Mouse (Mus musculus) gastrocnemius, postnatal 36 days (tissue): ENCODE measurements around the gene Blzf1. TPM values are rescaled to one million over a fixed set of nuclear protein-coding genes. Genes with fewer than 3 reads are reported as not detected.

Experiments
- DNase-seq, 2 experiments: peaks; one replicate each; pipeline ENCODE4 v3.0.0; 2022
- intact Hi-C: fragments of 180-260 bp; cut with DNase I; formaldehyde crosslinking; loops from one replicate; pipeline ENCODE4 v1.15.1; 2025
- long read RNA-seq, 2 experiments: library from polyadenylated mRNA; stranded (forward); transcript quantifications; one replicate each; pipeline ENCODE4 v2.0.0; 2021
- total RNA-seq, 2 experiments: library from RNA; stranded (reverse); gene quantifications; 2 replicates each; pipeline ENCODE4 v1.2.3; 2021

Blzf1 gene
- total RNA-seq = 10 to 100 TPM; 20.1 to 24.5 TPM
- long read RNA-seq, experiment 1, transcript Blzf1-203 (7 exons, 2,430 nt) = major isoform, 9 of 14 reads
- long read RNA-seq, experiment 1, partial matches to known transcripts = 1 of 14 reads
- long read RNA-seq, experiment 1, other reads (novel, unspliced or antisense) = 4 of 14 reads
- long read RNA-seq, experiment 2, transcript Blzf1-203 (7 exons, 2,430 nt) = major isoform, 11 of 17 reads
- long read RNA-seq, experiment 2, partial matches to known transcripts = 2 of 17 reads
- long read RNA-seq, experiment 2, other reads (novel, unspliced or antisense) = 4 of 17 reads

DNA sequence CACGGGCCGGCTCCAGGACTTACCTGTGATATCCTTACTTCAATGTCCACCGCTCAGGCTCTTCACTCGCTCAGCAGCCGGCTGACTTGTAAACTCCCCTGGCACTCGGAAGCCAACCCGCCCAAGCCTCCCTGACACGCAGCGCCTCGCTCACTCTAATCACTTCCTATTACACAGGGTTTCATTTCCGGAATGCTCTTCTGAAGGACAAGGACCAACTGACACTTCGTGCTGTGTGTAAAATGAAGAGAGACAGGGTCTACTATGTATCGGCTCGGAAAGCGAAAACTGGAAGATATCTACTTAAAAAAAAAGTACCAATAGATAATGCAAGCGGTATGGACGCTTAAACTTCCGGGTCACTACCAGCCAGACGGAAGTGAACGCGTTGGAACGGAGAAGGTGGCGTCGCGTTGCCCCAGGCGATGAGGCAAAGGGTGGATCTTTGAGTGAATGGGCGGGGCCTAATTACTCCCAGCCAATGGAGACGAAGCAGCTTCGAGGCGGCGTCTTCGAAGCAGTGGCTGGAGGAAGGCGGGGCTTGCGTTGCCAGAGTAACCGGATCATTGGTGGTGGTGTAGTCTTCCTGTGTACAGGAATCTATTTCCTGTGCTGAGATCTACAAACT is at the start of gene Blzf1:
Gene Blzf1, minus strand, starts transcription at position 366 of the 628 bp plus-strand sequence.
- intact Hi-C loops = loop anchor here (5.0 kb wide), 1 partner anchor 55 kb away; no protein-coding TSS in a partner anchor
- peak; percentile 91 to 95 for DNase-seq

DNA sequence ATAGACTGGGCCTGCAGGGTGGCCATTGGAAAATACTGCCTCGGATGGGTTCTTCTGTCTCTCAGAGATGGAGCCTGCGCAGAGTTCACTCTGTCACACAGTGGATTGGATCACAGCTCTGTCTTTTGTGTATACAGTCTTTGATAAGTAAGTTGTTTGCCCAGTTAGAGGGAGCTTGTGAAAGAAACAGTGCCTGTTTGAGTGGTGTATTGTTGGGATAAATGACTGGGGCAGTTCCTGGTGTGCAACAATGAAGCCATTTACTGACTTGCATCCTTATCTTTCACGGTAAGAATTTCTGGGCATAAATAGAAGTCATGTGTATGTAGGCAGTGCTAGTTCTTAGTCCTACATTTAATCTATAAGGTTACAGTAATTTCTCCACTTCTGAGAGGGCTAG is 46.2 kb upstream of the Blzf1 start:
- no peak for DNase-seq
- intact Hi-C loops = loop anchor here (2.0 kb wide), 1 partner anchor 77 kb away; no protein-coding TSS in a partner anchor

DNA sequence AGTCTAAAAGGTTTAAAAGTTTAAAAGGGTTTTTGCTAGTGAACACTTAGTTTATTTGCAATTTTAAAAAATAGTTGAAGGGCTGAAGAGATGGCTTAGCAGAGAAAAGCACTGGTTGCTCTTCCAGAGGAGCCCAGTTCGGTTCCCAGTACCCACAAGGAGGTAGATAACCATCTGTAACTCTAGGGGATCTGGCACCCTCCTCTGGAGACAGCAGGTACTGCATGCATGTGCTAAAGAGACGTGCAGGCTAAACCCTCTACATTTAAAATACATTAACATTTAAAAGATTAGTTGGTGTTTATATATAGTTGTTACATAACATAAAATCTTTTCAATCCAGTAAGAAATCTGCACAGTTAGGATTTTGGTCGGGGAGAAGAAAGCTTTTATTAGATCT is 34.9 kb upstream of the Blzf1 start:
- no peak for DNase-seq
- intact Hi-C loops = no loop called here

DNA sequence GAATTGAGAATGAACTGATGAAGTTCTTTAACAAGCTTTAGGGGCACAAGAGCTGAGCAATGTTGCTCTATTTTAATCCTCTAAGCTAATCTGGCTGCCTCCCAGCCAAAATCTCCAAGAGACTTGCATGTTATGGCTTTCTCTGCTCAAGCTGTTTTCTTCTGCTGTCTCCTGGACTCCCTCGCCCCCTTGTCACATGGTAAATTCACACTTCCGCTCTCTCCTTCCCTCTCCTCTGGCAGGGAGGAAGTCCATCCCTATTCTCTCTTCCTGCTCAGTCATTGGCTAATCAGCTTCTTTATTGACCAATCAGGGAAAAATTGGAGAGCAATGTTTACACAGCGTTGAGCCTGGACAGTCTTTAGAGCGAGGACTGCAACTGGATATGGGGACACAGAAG is 28.6 kb upstream of the Blzf1 start:
- DNase-seq = no peak

DNA sequence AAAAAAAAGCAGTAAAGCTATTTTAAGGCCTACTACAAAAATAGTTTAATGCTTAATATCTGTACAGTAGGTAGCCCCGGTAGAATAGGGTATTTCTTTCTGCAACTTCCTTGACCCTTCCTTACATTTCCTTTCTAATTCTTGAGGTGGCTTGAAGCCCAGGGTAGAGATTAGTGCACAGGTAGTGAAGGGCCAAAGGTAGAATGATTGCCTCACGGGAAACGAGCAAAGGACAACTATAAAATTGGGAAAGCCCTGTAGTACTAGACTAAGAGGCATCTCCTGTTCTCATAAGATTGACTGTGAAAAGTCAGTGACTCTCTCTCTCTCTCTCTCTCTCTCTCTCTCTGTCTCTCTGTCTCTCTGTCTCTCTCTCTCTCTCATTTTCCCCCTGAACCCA is 28.1 kb upstream of the Blzf1 start:
- DNase-seq = no peak

More for the DNA sequence above, 28.6 kb upstream of the Blzf1 start:
- intact Hi-C loops = no loop called here

DNA sequence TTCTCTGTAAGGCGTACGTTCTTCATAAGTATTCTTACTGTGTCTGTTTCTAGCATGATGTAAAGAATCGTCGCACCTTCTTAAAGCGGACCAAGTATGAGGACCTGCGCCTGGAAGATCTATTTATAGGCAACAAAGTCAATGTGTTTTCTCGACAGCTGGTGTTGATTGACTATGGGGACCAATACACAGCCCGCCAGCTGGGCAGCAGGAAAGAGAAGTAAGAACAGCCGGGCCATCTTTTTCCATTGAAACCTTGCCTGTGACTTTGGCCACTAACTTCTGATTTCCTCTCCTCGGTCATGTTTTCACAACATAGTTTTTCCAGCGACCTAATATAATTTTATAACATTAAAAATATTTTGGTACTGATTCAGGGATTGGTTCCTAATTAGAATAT is 25.3 kb upstream of the Blzf1 start:
- DNase-seq = no peak
- intact Hi-C loops = no loop called here

More for the DNA sequence above, 28.1 kb upstream of the Blzf1 start:
- intact Hi-C loops = no loop called here

DNA sequence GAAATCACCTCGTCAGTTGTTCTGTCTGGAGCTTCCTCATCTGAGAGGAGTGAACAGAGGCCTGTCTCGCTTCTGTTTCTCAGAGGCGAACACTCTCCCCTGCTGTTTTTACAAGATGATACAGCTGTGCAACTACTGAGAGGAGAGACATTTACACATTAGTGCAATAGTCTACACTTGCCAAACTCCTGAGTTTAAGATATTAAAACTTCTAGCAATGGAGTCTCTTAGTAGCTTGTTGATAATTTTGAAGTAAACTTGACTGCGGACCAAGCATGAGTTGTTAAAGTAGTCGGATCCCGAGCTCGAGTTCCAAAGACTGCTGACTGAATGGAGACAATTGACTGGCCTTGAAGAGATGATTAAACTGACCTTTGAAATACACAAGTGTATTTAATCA is 20.5 kb upstream of the Blzf1 start:
- no peak for DNase-seq
- intact Hi-C loops = no loop called here

DNA sequence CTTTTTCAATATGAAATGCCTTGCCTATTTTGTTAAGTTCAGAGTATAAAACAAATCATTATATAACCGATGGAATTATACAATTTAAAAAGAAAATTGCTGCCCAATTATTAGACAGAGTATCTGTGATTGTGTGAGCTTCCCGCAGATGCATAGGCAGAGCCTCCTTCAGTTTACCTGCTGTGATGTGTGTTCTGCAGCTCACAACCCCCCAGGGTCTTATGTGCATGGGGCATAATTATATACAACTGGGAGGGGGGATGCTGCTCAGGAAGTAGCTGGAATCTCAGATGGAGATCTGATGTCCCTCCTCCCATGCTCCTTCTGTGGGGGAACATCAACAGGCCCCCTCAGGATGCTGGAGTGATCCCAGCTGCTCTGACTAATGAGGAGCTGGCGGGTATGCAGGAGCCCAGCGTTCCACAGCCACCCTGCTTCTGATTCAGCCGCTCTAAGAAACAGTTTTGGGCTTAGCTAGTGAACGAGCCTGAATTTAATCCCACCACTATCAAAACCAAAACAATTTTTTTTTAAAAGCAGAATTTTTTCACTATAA is 19.4 kb upstream of the Blzf1 start:
- DNase-seq = no peak
- intact Hi-C loops = no loop called here

DNA sequence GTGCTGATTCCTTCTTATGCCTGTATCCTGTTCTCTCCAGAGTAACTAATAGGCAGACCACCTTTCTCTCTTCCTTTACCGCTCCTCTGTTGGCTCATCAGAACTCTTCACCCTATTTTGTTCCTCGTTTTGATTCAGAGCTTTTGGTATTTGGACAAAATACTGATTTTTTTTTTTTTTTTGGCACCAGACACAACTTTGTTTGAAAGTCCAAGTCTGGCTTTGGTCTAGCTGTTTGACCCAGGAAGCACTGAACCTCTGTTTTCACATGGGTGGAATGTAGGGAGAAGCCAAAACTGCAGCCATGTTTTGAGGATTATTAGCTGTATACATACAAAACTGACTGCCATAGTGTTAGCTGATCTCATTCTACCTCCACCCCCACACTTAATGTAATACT is 17.6 kb upstream of the Blzf1 start:
- intact Hi-C loops = no loop called here
- DNase-seq = no peak

DNA sequence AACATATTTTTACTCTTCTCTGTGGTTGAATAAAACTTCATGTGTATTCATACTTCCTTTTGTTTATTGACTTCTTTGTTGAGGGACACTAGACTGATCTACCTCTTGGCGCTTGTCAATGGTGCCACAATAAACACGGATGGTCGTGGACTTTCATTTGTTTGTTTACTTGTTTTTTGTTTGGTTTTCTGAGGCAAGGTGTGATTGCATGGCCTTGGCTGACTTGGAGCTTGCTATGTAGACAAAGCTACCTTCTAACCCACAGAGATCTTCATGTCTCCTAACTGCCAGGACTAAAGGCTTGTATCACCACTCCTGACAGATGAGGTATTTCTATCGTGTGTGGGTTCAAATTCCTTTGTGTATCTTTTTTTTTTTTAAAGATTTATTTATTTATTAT is 16.9 kb upstream of the Blzf1 start:
- DNase-seq = no peak
- intact Hi-C loops = no loop called here

DNA sequence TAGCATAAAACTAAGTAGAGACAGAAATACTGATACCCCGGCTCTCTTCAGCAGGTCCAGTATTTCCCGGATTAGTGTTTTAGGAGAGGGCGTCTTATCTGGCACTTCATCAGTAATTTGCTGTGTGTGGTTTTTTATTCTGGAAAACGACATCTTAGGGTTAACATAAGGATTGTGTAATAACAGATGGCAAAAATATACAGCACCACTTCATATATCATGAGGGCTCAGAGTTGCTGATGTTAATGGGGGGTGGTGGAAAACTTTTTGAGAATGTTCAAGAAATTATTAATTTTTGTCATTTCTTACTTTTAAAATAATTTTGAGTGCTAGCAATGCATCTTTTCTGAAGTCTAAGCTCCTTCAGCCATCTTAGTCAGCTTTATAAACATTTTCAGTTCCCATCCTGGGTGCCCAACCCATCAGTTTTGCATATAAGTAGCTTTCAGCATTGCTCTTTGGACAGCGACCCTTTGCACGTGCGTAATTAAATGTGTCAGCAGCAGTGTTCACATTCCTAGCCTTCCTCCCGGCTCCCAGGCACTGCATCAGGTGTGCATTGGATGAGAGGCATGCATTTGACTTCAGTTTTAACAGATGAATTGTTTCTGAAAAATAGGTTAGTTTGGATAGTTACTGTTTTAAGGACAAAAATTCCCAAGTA is 15.8 kb upstream of the Blzf1 start:
- intact Hi-C loops = no loop called here
- DNase-seq = no peak

DNA sequence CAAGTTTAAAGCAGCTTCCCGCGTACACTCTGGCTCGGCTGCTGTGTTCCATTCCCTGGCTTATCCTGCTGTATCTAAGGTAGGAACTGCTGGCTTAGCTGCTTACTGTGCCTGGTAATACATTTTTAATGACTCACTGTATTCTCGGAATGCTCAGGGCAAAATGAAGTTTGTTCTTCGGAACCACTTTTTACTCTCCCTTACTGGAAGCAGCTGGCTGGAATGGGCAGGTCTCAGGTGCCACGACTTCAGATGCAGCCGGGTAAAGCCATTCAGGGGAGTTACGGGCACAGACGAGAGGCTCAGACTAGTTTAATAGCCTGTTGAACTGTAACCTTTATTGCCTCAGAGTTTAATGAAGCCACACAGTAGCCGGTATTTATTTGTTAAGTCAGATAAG is 14.1 kb upstream of the Blzf1 start:
- DNase-seq = no peak
- intact Hi-C loops = no loop called here

DNA sequence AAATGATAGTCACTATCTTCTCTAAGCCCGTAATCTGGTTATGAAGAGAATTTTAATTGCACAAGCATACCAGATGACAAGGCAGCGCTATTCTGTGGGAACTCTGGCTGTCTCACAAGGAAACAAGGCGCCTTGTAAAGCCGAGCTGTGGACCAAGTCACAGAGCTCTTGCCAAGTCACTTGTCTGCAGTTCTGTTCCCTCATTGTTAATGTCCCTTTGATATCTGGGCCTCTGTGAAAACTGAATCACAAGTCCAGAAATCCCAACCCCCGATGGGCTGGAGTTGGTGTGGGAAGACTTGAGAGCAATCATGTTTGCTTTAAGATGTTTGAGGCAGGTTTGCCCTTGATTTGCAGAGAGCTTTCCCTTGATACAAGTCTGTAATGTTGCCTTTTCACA is 13.4 kb upstream of the Blzf1 start:
- DNase-seq = no peak
- intact Hi-C loops = no loop called here

DNA sequence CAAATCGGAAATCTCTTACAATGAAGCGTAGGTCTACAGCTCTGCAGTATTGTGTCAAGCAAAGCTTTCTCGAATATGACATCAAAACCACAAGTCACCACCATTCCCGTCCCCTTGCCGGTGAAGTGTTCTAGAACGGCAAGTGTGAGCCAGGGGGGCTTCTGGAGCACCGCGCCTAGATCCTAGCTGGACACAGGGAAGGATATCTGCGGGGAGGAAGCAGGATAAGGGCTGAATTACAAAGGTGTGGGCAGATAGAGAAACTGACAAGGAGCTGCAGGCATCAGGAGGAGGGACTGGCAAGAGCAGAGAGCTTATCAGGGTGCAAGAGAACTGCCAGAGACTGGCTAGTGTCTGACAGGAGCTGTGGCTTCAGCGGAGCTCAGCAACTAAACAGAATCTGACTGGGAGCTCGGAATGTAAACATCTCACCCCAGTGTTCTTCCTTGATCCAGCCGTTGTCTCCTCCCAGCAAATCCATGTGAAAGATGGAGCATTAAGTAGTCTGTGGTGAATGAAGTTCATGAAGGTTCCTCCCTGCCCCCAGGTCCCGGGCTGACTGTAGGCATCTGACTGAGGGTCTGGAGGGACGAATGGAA is 12.4 kb upstream of the Blzf1 start:
- intact Hi-C loops = loop anchor here (5.0 to 10.0 kb wide), 2 partner anchors 718 to 995 kb away; no protein-coding TSS in a partner anchor
- no peak for DNase-seq

DNA sequence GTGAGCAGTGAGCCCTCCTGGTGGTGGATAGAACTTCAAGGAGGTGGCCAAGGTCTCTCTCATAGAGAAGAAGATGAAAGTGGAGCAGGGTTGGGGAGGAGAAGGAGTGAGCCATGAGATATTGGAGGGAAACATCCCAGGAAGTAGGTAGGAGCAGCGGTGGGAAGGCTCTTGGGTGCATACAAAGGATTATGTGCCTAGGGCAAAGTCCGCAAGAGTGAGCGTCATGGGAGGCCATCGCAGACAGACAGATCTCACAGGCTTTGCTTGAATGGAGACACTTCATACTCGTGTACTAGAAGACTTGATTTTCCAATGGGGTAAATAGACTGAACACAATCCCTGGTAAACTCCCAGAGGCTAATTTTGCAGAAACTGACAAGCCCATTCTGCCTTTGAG is 11.2 kb upstream of the Blzf1 start:
- intact Hi-C loops = loop anchor here (5.0 to 10.0 kb wide), 2 partner anchors 719 to 996 kb away; no protein-coding TSS in a partner anchor
- DNase-seq = no peak

DNA sequence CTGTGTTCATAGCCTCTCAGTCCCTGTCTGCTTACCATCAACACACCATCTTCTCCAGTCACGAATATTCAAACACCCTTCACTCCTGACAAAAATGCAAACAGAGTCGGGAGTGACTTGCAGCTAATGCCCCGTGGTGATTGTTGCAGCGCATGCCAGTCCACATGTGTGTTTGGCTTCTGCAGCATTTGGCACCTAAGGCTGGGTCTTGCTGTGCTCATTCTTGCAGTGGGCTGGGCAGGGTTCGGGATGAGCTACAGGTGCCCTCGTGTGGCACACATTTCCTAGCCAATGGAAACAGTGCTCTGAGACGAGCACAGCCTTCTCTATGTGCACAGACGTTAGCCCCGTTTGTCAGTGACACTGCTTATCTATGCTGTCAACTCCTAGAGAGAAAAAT is 10.0 kb upstream of the Blzf1 start:
- intact Hi-C loops = loop anchor here (2.0 to 10.0 kb wide), 4 partner anchors 588 to 998 kb away; no protein-coding TSS in a partner anchor
- no peak for DNase-seq

DNA sequence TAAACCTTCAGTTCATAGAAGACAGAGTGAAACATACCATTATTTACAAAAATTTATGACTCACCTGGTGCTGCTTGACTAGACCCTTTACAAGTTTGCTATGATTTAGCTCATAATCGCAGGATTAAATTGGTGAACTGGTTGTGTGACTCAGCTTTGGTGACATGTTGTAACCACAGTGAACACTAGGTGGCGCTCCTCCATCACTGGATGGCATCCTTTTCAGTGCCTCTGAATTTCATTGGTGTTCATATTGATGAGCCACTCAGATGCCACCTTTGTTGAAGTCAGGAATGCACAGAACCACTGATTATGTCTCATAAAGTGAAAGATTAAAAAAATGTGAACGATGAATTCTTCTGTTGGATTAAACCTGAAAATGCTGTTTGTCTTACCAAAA is 9.4 kb upstream of the Blzf1 start:
- intact Hi-C loops = loop anchor here (2.0 to 10.0 kb wide), 4 partner anchors 588 to 998 kb away; no protein-coding TSS in a partner anchor
- DNase-seq = peak; percentile 30 to 55

DNA sequence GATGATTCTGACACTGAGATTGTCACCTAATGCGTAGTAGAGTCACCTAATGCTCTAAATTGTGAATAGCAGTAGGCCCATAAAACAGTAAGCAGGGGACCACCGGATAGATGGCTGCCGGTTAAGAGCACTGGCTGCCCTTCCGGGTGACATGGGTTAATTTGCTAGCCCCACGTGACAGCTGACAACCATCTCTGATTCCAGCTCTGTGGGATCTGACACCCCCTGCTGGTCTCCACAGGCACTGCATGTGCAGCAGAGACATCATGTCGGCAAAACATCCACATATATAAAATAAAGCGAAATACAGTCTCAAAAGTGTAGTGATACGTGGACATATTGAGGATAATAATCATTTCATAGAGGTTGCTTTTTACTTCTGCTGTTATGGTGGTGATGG is 8.0 kb upstream of the Blzf1 start:
- peak; percentile 12 to 22 for DNase-seq
- intact Hi-C loops = loop anchor here (5.0 to 10.0 kb wide), 2 partner anchors 722 to 1000 kb away; no protein-coding TSS in a partner anchor

DNA sequence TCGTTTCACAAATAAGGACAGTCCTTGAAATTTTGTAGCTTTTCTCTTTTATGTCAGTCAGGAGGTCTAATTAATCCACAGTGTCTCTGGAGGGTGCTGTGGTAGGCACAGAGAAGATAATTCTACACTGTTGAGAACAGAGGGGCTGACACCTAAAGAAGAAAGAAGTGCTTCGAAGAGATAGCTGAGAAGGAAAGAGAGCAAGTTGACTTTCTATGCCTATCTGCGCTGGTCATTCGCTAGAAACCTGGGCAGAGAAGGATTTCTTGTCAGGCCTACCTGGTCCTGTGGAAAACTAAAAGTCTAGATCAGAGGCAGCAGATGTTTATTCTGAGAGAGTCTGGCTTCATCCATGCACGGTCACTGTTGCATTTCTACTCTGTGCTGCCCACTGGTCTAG is 6.8 kb upstream of the Blzf1 start:
- DNase-seq = no peak
- intact Hi-C loops = loop anchor here (10.0 kb wide), 1 partner anchor 1001 kb away; no protein-coding TSS in a partner anchor

DNA sequence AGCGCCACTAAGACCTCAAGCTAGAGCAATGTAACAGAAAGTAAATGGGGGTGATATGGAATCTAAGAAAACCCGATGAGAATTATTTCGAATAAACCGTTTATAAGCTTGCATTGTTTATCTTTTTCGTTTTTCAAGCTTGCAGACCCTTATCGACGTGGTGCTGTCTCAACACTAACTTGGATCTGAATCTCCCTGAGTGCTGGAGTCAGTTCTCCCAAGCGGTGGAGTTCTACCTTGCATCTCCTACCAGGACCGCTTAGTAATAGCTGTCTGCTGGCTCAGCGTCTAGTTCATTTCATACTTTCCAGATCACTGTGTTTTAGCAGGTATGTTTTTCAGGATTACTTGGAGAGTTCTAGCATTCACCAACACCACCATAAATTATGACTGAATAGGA is 633 bp upstream of the Blzf1 start:
- DNase-seq = no peak
- intact Hi-C loops = loop anchor here (5.0 kb wide), 1 partner anchor 56 kb away; no protein-coding TSS in a partner anchor
